Mouse (Mus musculus) limb, embryonic 14.5 days (tissue): ENCODE data around the gene Mmgt2. TPM values are rescaled to one million over a fixed set of nuclear protein-coding genes. Genes with fewer than 3 reads are reported as not detected.

Experiments
- ATAC-seq: fragments of 200-750 bp; cut with Nextera tagmentation; 2 replicates; pipeline ENCODE4 v1.8.0; 2017; ENCODE audit warnings: low read depth, moderate number of reproducible peaks, moderate TSS enrichment; ENCODE audit not compliant: low FRiP score
- DNase-seq: peaks from one replicate; pipeline ENCODE4 v3.0.0-alpha.2; 2015; ENCODE audit warnings: low spot score
- H3K27ac ChIP-seq: fragments of 300-500 bp; sonication (generic); replicated peaks from 2 replicates; pipeline ENCODE4 v1.5.1; 2014; ENCODE audit warnings: low read depth, mild to moderate bottlenecking, low read length, moderate library complexity, mixed read lengths
- H3K27me3 ChIP-seq: fragments of 300-500 bp; sonication (generic); 2 replicates; pipeline ENCODE4 v1.6.1; 2014; ENCODE audit warnings: low read length, mixed read lengths; ENCODE audit not compliant: control insufficient read depth, insufficient read depth
- H3K36me3 ChIP-seq: fragments of 300-500 bp; sonication (generic); 2 replicates; pipeline ENCODE4 v1.6.1; 2014; ENCODE audit warnings: mild to moderate bottlenecking, low read length, moderate library complexity, mixed read lengths; ENCODE audit not compliant: control insufficient read depth, insufficient read depth
- H3K4me1 ChIP-seq: fragments of 300-500 bp; sonication (generic); 2 replicates; pipeline ENCODE4 v1.6.1; 2014; ENCODE audit warnings: antibody characterized with exemption, low read length, mixed read lengths; ENCODE audit not compliant: control insufficient read depth, insufficient read depth
- H3K4me2 ChIP-seq: fragments of 300-500 bp; sonication (generic); replicated peaks from 2 replicates; pipeline ENCODE4 v1.6.1; 2014; ENCODE audit warnings: low read depth, mild to moderate bottlenecking, low read length, moderate library complexity; ENCODE audit not compliant: severe bottlenecking
- H3K4me3 ChIP-seq: fragments of 300-500 bp; sonication (generic); replicated peaks from 2 replicates; pipeline ENCODE4 v1.5.1; 2014; ENCODE audit warnings: low read length
- H3K9ac ChIP-seq: fragments of 300-500 bp; sonication (generic); 2 replicates; pipeline ENCODE4 v1.6.1; 2014; ENCODE audit warnings: mild to moderate bottlenecking, low read depth, low read length, moderate library complexity; ENCODE audit not compliant: severe bottlenecking
- H3K9me3 ChIP-seq: fragments of 300-500 bp; sonication (generic); 2 replicates; pipeline ENCODE4 v1.6.1; 2016; ENCODE audit warnings: low read length; ENCODE audit not compliant: control insufficient read depth
- POLR2A ChIP-seq: fragments of 200-500 bp; IDR thresholded peaks from 2 replicates; pipeline ENCODE4 v1.8.0; 2012; ENCODE audit warnings: inconsistent platforms, mild to moderate bottlenecking, moderate library complexity, borderline replicate concordance; ENCODE audit not compliant: insufficient read depth, insufficient read length; ENCODE audit errors: extremely low read depth
- WGBS: fragments of 180-500 bp; shearing (Covaris S2); extraction: QIAGEN DNeasy Blood & Tissue Kit; methylation state at CpG from one replicate; pipeline ENCODE4 v1.1.7; 2014; 5-methylcytosine and 5-hydroxymethylcytosine counted together
- polyA plus RNA-seq, 2 experiments: library from polyadenylated mRNA; depleted of rRNA in 1 of 2; stranded (reverse) in 1 of 2; unstranded in 1 of 2; fragments of >200 nt; fragmentation: Nextera tagmentation in 1 of 2; extraction: Ambion mirVana in 1 of 2; gene quantifications; 2 replicates each; pipeline versions ENCODE4 v1.2.1 to v1.2.3; 2012 to 2014

Mmgt2 gene
- polyA plus RNA-seq, 2 experiments = 56.9 to 69.7 TPM

DNA sequence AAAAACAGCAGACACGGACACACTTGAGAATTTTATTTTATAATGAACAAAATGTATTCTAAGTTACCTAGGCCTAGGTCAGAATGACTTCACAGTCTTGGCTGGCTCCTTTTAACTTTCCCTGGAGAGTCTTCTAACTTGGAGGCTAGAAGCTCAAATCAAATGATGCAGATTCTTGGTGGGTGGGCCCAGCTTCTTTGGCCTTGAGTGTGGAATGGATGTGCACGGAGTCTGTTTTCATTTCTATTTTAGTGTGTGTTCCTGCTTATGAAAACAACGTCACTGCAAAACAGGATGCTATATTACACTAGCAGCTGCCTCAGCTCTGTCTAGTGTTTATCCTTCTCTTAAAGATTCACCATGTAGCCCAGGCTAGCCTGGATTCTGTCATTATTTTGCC lies 13.1 kb upstream of the Mmgt2 start:
- no peak for ATAC-seq
- Histone ChIP-seq H3K27me3 (no peaks in the 10 kb centered on the region), H3K36me3 (no peaks in the 10 kb centered on the region; the same call in 1 of the 2 replicates), H3K27ac (0 out of 2 replicates have a peak overlapping the region, but pooled peaks have one; percentile 28), H3K9ac (no peak overlapping the region), H3K9me3 (no peaks in the 10 kb centered on the region), H3K4me2 (no peak overlapping the region), H3K4me1 (peaks cover 36% of the 10 kb centered on the region), H3K4me3 (no peak overlapping the region)
- peak; percentile 64 for DNase-seq
- WGBS = 46% methylated on average over 3 of the region's 3 CpGs
- TF ChIP-seq POLR2A = no peak

DNA sequence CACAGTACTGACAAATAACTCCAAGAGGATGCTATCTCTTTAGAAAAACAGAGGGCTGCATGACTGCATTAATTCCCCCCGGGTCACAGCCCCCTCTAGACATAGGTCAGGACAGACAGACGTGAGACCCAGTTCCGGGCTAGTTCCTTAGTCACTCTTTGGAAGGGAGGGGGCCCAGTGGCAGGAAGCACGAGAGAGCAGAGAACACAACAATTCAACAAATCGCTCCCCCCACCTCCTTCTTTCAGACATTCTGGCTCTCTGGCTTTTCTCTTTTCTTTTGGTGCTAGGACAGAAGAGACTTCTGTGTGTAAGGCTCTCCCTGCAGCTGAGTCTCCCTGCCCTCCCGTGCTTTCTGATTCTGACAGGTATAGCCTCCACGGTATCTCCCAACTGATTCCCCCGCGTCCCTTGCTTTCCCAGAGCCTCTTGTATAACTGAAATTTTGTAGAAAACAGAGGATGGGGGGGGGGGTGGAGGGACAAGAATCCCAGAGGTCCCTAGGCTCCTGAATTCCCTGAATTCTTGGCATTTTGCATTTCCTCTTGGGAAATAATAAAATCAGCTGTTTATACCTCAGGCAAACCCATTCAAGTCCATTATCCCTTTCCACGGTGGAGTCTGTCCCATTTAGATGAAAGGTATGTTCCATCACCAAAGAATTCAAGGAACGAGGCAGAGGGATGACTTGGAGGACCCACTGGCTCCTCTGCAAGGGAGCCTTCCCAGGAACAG lies 12.2 kb upstream of the Mmgt2 start:
- no peaks in the 10 kb centered on the region; the same call in 1 of the 2 replicates for H3K36me3 ChIP-seq
- no peak for TF ChIP-seq POLR2A
- no peak overlapping the region for H3K4me2 ChIP-seq
- WGBS = 59% methylated on average over 11 of the region's 11 CpGs
- H3K9me3 ChIP-seq = no peaks in the 10 kb centered on the region
- ATAC-seq (no peak), DNase-seq (no peak)
- H3K27ac ChIP-seq = no peak overlapping the region
- no peak overlapping the region for H3K9ac ChIP-seq
- no peaks in the 10 kb centered on the region for H3K27me3 ChIP-seq
- H3K4me1 ChIP-seq = peaks cover 32% of the 10 kb centered on the region
- no peak overlapping the region for H3K4me3 ChIP-seq

- Histone ChIP-seq H3K4me1 (peaks cover 32% of the 10 kb centered on the region), H3K27ac (no peak overlapping the region), H3K27me3 (no peaks in the 10 kb centered on the region), H3K4me2 (no peak overlapping the region), H3K9ac (no peak overlapping the region), H3K9me3 (no peaks in the 10 kb centered on the region), H3K4me3 (no peak overlapping the region), H3K36me3 (no peaks in the 10 kb centered on the region; the same call in 1 of the 2 replicates)
- 80% methylated on average over 3 of the region's 3 CpGs for WGBS
- ATAC-seq (no peak), DNase-seq (no peak)
- TF ChIP-seq POLR2A = no peak
These were observed 11.6 kb upstream of the Mmgt2 start for GRCm38 (mm10) chr11:62636840-62637221.

GRCm38 (mm10) chr11:62637401-62637800 lies 11.1 kb upstream of the Mmgt2 start:
- H3K36me3 ChIP-seq = no peaks in the 10 kb centered on the region; the same call in 1 of the 2 replicates
- H3K4me1 ChIP-seq = peaks cover 32% of the 10 kb centered on the region
- WGBS = 82% methylated on average over 5 of the region's 5 CpGs
- ATAC-seq (no peak), DNase-seq (no peak)
- no peaks in the 10 kb centered on the region for H3K9me3 ChIP-seq
- no peak overlapping the region for H3K4me3 ChIP-seq
- TF ChIP-seq POLR2A = no peak
- H3K27ac ChIP-seq = no peak overlapping the region
- H3K4me2 ChIP-seq = no peak overlapping the region
- no peak overlapping the region for H3K9ac ChIP-seq
- no peaks in the 10 kb centered on the region for H3K27me3 ChIP-seq

- H3K27ac ChIP-seq = no peak overlapping the region
- no peak for TF ChIP-seq POLR2A
- WGBS = 85% methylated on average over 6 of the region's 6 CpGs
- no peaks in the 10 kb centered on the region; the same call in 1 of the 2 replicates for H3K36me3 ChIP-seq
- no peak for ATAC-seq
- H3K4me3 ChIP-seq = no peak overlapping the region
- H3K4me2 ChIP-seq = no peak overlapping the region
- peaks cover 36% of the 10 kb centered on the region for H3K4me1 ChIP-seq
- H3K9ac ChIP-seq = no peak overlapping the region
- H3K27me3 ChIP-seq = no peaks in the 10 kb centered on the region
- no peak for DNase-seq
- H3K9me3 ChIP-seq = no peaks in the 10 kb centered on the region
These were observed 10.7 kb upstream of the Mmgt2 start for GRCm38 (mm10) chr11:62637806-62638205.

GRCm38 (mm10) chr11:62638402-62638801 lies 10.1 kb upstream of the Mmgt2 start:
- 74% methylated on average over 4 of the region's 4 CpGs for WGBS
- H3K4me3 ChIP-seq = no peak overlapping the region
- H3K27ac ChIP-seq = no peak overlapping the region
- H3K27me3 ChIP-seq = no peaks in the 10 kb centered on the region
- H3K36me3 ChIP-seq = no peaks in the 10 kb centered on the region; the same call in 1 of the 2 replicates
- DNase-seq (no peak), ATAC-seq (no peak)
- H3K9ac ChIP-seq = no peak overlapping the region
- peaks cover 42% of the 10 kb centered on the region for H3K4me1 ChIP-seq
- TF ChIP-seq POLR2A = no peak
- H3K9me3 ChIP-seq = no peaks in the 10 kb centered on the region
- H3K4me2 ChIP-seq = no peak overlapping the region
